Mouse (Mus musculus) stomach, postnatal 0 days (tissue): ENCODE data around the gene Heatr9.

ENCODE experiments used
- CTCF ChIP-seq: IDR thresholded peaks from 2 replicates; pipeline ENCODE4 v1.5.1; 2016; ENCODE audit warnings: antibody characterized with exemption, low read depth, mild to moderate bottlenecking, moderate library complexity
- EP300 ChIP-seq: optimal IDR thresholded peaks from 2 replicates; pipeline ENCODE3; 2016; ENCODE audit warnings: antibody characterized with exemption

DNA sequence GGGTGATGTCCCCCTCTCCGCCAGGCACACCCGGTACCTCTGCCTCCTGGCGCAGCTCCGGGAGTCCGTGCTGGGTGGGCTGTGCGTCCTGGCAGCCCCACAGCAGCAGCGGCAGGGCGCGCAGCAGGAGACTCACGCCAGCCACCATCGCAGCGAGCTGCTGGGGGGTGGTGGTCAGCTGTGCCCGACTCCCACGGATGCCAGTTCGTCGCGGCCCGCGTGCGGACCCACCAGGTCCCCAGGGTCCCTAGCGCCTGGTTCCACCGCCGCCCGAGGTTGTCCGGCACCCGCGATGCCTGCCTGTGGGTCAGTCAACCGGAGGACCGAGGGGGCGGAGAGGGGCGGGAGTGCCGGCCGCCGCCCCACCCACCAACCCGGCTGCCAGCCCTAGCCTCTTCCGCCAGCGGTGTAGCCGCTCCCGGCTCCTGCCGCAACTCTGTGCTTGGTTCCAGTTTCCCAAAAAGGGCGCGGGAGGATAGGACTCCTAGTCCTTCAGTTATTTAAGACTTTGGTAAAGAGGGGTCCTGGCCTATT lies 59.2 kb downstream of the Heatr9 start, which contains the start of gene Mmp28:
- TF ChIP-seq EP300 = no peak
- TF ChIP-seq CTCF = no peak
